Mouse (Mus musculus): Measurements from ENCODE around the gene Cxcl17.
A peak's percentile ranks its signal among the peaks of the same experiment; 100 is the strongest.
"Not testable (repeated sequence)": the region's sequence is repeated elsewhere in the genome, so short reads cannot be mapped to it uniquely, and the experiment has no call there.

Cxcl17 gene

DNA sequence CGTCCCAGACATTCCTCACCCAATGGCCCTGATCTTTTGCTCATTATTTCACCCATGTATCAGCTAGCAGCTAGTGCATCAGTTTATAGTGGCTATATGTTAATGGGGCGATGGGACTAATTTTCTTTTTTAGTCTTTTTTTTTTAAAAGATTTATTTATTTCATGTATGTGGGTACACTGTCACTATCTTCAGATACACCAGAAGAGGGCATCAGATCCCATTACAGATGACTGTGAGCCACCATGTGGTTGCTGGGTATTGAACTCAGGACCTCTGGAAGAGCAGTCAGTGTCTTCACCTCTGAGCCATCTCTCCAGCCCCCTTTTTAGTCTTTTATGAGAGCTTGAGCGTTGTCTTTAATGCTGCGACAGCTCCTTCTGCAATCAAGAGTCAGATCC lies 13.7 kb upstream of the Cxcl17 start:
- not testable (repeated sequence) for DNase-seq (ENCODE audit: low spot score in 2 of 2)

DNA sequence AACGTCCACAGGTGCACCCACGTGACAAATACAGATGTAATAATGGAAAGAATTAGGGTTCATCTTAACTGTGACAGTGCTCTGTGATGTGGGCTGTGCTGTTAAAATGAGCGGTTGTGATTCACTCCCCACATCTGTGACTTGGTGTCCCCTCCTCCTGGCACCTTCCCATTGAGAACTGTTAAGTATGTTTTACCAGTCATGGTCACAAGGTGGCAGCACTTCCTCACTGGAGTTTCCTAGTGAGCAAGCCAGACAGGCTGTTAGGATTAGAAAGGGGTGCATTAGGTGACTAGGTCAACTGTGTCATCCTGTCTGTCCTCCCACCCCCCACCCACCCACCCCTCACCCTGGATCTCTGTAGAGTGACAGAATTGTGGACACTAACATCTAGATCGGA lies 11.7 kb upstream of the Cxcl17 start:
- DNase-seq (ENCODE audit: low spot score in 2 of 2) = peak; percentile 72 to 79

DNA sequence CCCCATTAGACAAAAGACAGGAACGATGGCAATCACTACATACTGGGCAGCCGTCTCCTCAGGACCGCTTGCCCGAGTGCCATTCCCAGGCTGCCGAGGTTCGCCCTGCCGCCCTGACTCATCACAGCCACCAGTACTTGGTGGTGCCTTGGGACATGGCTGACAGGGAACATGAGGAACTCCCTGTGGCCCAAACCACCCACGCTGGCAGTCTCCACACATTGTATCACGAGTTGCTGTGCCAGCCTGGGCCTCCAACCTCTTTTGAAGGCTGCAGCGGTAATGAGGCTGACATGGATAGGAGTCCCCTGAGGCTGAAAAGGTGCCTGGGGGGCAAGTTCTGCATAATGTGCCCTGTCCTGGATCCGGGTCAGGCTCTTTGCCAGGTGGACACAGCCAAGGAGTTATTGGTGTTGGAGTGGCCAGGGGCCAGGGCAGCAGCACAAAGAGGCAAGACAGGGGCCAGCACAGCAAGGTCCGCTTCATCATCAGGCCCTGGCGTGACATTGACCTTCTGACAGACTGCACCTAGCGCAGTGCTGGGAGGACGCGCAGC lies 9.7 kb upstream of the Cxcl17 start:
- no peak for DNase-seq (ENCODE audit: low spot score in 2 of 2)

DNA sequence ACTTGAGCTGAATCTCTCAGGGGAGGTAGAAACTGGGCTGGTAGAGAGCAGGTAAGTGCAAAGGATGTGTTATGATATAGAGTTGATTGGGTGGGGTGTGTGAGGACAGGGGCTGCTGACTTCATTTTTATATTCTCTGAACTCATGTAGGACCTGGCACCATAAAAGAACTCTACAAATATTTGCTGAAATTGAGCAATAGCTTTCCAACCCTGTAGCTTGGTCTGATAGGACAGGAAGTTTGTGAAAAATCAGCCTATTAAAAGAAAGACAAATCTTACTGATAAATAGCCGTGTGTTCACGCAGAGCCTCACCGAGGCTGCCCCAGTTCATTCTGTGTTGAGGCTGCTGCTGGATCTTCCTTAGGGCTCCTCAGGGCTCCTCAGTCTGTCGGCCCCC lies 7.3 kb upstream of the Cxcl17 start:
- DNase-seq (ENCODE audit: low spot score in 2 of 2) = no peak

DNA sequence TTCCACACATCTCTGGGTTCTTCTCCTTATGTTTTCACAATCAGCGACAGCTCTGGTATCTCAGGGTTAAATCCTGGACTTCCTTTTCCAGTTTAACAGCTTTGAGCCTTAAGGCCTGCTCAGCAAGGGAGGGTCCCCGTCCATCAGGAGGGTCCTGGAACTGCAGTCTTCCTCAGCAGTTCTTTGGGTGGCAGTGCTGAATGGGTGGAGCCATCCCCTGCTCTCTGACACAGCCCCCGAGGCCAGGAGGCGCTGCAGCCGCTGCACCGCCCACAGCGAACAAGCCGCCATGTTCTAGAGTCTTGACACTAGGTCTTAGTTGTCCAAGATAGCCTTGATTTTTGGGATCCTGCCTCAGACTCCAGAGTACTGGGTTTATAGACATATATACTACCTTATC lies 6.8 kb upstream of the Cxcl17 start:
- DNase-seq (ENCODE audit: low spot score in 2 of 2) = no peak

DNA sequence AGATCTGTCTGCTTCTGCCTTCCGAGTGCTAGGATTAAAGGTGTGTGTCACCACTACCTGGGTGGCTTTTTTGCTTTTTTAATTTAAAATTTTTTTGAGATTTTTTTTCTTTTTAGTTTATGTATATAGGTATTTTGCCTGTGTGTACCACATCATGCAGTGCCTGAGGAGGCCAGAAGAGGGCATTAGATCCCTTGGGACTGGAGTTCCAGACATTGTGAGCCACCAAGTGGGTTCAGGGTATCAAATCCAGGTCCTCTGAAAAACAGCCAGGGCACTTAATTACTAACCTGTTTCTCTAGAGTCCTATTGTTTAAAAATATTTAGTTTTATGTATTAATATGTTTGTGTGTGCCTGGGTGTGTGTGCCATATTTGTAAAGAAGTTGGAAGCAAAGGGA lies 4.9 kb upstream of the Cxcl17 start:
- DNase-seq (ENCODE audit: low spot score in 2 of 2) = no peak

DNA sequence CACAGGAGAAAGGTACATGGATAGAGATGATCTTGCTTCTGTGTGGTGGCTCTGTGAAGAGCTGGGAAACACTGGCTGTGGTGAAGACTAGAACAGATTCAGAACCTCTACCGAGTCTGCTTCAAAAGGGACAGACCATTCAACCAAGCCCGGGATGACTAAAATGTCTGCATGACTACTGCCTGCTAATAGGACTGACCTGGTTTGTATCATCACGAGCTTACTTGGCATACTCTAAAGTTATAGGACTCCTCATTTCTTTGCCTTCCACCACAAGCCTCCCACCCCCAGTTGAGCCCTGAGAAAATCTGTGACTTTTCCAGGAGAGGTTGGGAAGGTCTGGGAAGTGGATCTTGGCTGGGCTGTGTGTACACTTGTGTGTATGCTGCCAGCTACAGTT lies 825 bp downstream of the Cxcl17 start:
- DNase-seq (ENCODE audit: low spot score in 2 of 2) = no peak

DNA sequence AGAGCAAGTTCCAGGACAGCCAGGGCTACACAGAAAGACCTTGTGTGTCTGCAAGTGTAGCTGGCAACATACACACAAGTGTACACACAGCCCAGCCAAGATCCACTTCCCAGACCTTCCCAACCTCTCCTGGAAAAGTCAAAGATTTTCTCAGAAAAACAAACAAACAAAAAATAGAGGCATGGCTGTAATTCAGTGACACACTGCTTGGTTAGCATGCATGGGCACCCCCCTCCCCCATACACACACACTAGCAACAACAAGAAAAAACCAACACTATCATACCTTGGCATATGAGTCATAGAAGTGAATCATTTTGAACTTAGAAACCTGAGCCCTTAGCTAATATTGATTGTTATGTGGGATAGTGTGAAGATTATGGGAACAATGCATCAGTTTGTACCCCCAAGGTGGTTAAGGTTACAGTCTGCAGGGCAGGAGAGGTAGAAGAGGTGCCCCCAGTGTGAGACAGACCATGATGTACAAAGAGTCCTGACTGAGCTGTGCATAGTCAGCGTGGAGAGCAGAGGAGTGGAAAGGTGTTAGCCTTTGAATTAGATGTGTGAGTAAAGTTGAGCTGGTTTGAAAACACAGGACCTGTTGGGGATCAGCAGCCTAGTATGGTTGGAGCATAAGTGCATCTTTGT lies 1.6 kb downstream of the Cxcl17 start:
- DNase-seq (ENCODE audit: low spot score in 2 of 2) = no peak

DNA sequence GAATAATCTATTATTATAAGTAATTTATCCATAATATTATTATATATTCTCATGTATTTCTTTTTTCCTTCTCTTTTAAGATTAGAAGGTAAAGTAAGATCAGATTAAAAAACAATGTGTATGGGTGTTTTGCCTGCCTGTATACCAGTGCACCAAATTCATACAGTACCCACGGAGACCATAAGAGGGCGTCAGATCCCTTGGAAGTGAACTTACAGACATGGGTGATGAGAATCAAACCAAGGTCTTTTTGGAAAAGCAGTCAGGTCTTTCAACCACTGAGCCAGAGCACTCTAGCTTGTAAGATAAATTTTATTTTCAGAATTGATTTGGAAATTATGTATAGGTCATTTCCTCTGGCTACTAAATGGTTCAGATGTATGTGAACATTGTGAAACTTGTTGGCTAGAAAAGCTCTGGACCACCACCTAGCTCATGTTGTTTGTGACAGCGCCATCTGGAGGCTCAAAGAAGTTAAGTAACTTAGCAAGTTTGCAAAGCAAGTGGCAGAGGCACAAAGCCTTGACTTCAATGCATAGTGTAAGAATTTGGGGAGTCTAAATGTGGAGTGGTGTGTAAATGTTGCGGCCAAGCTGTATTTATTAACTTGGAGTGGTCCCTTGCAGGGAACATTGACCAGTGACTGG lies 3.4 kb downstream of the Cxcl17 start:
- no peak for DNase-seq (ENCODE audit: low spot score in 2 of 2)

DNA sequence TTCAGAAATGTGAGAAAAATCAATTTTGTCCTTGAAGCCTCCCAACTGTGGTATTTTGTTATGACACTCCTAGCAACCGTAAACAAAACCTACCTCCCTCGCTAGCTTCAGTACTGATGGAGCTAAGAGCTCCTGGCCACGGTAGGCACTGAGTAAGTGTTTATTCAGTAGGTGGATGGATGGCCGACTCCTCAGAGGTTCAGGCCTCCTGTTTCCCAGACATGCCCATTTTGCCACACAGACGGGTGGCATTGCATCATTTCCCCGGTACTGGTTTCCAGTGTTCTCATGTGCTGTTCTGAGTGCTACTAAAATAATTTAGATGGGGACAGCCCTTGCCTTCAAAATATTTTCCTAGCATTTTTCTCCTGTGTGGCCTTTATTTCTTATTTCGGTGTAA lies 6.2 kb downstream of the Cxcl17 start:
- no peak for DNase-seq (ENCODE audit: low spot score in 2 of 2)

DNA sequence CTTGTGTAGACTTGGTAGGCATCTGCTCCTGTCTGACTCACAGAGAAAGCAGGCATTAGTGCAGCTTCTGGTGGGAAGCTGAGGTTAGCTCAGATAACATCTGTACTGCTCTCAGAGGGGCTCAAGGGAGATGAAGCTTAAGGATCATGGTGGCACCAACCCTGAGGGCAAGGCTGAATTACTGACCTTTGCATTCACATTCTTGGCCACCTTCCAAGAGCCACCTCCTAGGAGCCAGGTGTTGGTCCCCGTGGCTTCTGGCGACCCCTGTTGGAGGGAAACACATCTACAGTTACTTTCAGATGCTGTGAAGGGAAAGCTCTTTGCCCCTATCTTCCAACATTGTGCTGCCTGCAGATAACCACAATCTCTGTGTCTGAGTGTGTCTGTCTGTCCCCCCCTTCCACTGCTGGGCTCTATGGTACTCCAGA lies 10.0 kb downstream of the Cxcl17 start:
- peak in 1 of 2 experiments; percentile 31 for DNase-seq (ENCODE audit: low spot score in 2 of 2)

DNA sequence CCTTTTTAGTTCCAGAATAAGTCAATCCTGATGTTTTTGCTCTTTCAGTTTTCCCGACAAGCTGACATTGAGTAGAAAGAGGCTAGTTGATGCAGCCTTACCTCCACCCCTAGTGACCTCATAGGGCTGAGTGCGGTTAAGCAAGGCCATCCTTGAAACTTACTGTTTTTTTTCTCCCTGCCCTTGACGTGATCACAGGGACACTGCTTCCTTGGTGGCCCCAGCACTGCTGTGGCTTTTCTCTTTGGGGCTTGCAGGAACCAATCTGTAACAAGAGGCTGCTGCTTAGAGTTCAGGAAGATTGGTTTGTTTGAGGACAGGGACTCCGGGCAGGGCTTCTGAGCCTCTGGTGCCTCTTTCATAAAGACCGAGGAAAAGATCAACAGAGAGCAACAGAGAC lies 10.7 kb downstream of the Cxcl17 start:
- no peak for DNase-seq (ENCODE audit: low spot score in 2 of 2)

DNA sequence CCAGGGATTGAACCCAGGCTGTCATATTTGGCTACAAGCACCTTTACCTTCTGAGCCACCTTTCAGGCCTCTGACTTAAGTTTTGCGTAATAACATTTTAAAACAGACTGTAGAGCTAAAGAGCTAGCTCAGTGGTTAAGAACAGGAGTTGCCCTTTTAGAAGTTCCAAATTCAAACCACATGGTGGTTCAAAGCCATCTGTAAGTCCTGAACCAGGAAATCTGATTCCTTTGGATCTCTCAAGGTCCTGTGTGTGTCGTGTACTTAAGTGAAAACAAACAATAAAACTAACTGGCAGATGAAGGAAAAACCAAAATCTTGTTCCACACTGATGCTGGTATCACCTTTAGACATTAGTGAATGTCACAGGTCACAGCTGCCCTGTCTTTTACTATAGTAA lies 11.1 kb downstream of the Cxcl17 start:
- DNase-seq (ENCODE audit: low spot score in 2 of 2) = no peak

DNA sequence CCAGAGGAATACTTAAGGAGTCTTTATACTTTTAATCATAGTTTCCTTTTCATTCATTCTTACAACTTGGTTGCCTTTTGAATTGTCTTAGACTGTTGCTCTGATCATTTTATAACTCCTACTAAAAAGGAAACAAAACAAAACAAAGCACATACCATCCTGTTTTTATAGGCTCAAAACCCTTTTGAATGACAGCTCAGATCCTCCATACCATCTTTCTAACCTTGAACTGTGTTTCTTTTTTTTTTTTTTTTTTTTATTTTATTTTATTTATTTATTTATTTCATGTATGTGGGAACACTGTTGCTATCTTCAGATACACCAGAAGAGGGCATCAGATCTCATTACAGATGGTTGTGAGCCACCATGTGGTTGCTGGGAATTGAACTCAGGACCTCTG lies 13.7 kb downstream of the Cxcl17 start:
- not testable (repeated sequence) for DNase-seq (ENCODE audit: low spot score in 2 of 2)

DNA sequence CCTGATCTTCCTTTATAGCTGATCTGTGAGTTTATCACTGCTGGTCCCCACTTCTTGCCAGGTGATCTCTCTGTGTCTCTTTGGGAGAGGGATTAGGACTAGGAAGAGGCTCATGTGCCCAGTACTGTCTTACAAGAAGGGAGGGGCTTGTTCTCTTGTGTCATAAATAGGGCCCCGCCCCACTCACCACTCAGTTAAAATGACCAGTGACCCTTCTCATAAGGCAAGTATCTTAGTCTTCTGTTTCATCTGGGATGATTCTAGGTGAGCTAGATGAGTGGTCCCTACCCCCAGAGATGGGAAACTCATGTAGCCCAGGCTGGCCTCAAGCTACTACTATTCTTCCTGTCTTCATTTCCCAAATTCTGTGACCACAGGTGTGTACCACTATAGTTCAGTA lies 14.1 kb downstream of the Cxcl17 start, which contains the start of gene Lipe:
TSS of gene Lipe (minus strand) at position 101 of the 400 bp plus-strand sequence.
- DNase-seq (ENCODE audit: low spot score in 2 of 2) = no peak

DNA sequence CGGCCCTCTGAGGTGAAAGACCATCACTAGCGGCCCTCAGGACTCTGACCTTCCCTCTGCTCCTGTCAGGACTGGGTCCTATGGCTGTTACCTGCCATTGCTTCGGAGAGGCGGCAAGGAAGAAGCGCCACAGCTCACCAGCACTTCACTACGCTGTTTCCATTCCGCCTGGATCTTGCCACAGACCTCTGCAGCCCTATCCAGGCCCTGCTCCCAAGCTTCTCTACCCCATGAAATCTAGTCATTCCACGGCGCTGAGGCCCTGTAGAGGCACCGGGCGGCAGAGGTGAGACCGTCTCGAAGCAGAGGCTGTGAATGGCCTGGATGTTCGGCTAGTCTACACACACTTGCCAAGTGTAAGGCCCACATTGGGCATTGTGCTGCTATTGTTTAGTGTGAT lies 16.1 kb downstream of the Cxcl17 start:
- no peak for DNase-seq (ENCODE audit: low spot score in 2 of 2)

DNA sequence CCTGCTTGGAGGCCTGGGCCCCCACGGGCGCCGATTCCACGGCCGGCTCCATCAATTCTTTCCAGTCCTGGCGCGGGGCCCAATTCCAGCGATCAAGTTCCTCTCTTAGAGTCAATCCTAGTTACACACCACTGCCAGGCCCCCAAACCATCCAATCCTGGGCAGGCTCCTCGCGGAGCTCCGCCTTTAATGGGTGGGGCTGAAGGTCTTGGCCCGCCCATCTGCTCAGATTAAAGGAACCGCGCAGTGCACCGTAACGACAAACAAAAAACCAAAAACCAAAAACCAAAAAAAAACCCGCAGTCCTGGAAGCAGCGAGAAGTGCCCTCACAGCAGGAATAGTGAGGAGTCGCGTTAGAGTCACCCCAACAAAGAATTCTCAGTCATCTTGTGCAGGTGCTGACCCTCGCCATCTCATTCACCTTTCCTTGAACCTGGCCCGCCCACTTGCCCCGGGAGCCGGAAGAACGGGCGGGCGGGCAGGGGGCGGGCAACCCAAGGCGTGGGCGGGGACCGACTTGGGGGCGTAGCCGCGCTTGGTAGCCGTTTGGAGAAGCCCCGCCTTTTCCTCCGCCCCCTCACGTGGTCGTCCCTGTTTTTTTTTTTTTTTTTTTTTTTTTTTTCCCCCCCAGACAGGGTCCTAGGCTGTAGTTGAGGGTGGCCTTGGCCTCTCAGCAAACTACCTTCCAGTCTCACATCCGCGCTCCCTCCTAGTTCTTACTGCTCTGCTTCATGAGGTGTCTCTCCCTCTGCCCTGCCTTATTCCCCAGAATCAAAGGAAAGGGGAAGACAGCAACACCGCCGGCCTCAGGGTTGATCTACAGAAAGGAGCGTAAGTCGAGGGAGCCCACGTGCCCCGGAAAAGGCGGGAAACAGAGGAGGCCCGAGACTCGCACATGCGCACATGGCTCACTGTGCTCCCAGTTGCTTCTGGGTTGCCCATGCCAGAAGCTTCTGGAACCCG lies 16.8 kb downstream of the Cxcl17 start:
- DNase-seq (ENCODE audit: low spot score in 2 of 2) = peak; percentile 91 to 95

DNA sequence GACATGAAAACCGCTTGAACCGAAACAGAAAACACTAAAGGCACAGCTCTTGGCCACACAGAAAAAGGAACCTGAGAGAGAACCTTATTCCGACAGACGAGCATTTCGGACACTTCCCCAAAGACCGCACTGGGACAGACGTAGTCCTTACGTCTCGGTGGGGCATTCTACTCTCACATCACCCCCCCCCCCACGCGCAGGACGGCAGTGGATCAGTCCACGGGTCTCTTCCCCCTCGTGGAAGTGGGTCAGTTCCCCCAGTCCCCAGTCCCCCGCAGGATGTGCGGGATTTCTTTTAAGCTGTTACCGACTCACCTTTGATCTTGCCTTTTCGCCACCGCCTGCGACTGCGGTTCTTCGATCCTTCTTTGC lies 17.5 kb downstream of the Cxcl17 start:
- DNase-seq (ENCODE audit: low spot score in 2 of 2) = no peak

DNA sequence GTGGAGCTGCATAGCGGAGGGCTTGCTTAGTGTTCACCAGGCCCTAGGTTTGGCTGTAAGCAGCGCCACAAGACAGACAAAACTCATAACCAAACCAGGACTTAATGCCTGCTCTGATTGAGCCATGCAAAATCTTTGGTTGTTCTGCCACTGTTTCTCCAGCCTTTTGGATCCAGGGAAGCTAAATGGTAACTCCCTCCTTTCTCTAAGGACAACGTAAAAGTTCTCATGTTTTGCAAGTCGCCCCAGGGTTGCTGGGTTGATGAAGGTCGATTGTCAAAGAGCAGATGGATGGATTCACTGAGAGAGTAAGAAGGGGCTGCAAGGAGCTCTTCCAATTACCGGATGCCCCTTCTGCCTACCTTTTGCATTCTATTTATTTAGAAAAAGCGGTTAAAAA lies 17.9 kb downstream of the Cxcl17 start:
- no peak for DNase-seq (ENCODE audit: low spot score in 2 of 2)

DNA sequence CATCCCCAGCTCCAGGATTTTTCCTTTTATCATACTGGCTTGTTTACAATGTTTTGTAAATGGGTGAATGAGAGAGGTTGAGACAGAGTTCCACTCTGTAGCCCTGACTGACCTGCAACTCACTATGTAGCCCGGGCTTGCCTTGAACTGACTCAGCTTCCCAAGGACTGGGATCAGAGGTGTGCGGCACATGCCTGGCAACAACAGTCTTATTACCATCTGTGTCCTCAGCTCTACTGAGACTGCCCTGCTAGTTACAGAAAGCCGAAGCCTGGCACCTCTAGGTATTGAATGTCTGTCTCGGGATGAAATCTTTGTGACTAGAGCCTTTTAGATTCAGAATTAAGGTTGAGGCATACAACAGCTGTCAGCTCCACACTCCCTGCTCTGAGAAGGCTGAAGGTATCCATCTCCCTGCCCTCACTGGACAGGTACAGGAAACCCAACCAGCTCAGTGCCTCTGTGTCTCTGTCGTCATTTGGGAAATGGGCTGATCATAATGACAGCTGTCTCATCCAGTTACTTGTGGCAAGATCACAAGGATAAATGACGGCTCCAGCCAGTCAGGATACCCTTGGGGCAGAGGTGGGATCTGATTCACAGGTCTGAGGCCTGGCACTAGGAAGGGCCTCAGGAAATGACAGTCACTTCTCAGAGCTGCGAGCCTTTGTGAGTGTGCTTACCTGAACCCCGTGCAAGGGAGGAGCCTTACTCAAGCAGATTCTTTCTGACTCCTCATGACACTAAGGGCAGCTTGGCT lies 19.1 kb downstream of the Cxcl17 start:
- DNase-seq (ENCODE audit: low spot score in 2 of 2) = no peak

DNA sequence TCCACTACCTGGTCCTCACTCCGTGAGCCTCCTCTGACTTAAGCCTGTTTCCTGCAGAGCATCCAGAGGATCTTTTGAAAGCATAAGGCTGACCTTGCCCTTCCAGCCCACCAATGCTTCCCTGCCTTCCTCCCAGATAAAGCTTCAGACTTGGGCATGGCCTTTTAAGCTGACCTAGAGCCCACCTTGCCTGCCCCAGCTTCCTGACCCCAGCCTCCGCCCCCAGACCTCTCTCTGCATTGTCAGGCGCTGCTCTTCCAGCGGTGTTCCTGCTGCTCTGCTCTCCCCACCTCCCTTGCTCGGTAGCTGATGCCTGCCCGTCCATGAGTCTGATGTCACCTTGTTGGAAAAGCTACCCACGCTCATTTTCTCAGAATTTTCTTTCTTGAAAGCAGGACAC lies 19.8 kb downstream of the Cxcl17 start:
- DNase-seq (ENCODE audit: low spot score in 2 of 2) = no peak

All from urinary bladder, postnatal 36 days (tissue).